Mouse (Mus musculus): ENCODE results near the gene Ptprj.

Gene Ptprj

GRCm38 (mm10) chr2:90558361-90558760 is 22.1 kb downstream of the Ptprj start:
- DNase-seq: no peak

- no peak for DNase-seq
Observed at GRCm38 (mm10) chr2:90557913-90558312, 22.5 kb downstream of the Ptprj start.

- peak in 1 of 2 experiments; percentile 31 for DNase-seq
Observed at GRCm38 (mm10) chr2:90555744-90556143, 24.7 kb downstream of the Ptprj start.

GRCm38 (mm10) chr2:90554806-90555205 is 25.6 kb downstream of the Ptprj start:
- DNase-seq: no peak

GRCm38 (mm10) chr2:90553861-90554260 is 26.6 kb downstream of the Ptprj start:
- peak; percentile 52 to 80 for DNase-seq

- DNase-seq: no peak
Observed at GRCm38 (mm10) chr2:90550656-90551055, 29.8 kb downstream of the Ptprj start.

- DNase-seq: peak; percentile 89 to 91
Observed at GRCm38 (mm10) chr2:90548541-90548940, 31.9 kb downstream of the Ptprj start.

- peak; percentile 49 to 75 for DNase-seq
Observed at GRCm38 (mm10) chr2:90547144-90547609, 33.3 kb downstream of the Ptprj start.

GRCm38 (mm10) chr2:90545261-90545660 is 35.2 kb downstream of the Ptprj start:
- DNase-seq: peak; percentile 53 to 73

GRCm38 (mm10) chr2:90543989-90544388 is 36.5 kb downstream of the Ptprj start:
- DNase-seq: no peak

GRCm38 (mm10) chr2:90543106-90543702 is 37.2 kb downstream of the Ptprj start:
- no peak for DNase-seq

- no peak for DNase-seq
Observed at GRCm38 (mm10) chr2:90542656-90543055, 37.8 kb downstream of the Ptprj start.

DNA sequence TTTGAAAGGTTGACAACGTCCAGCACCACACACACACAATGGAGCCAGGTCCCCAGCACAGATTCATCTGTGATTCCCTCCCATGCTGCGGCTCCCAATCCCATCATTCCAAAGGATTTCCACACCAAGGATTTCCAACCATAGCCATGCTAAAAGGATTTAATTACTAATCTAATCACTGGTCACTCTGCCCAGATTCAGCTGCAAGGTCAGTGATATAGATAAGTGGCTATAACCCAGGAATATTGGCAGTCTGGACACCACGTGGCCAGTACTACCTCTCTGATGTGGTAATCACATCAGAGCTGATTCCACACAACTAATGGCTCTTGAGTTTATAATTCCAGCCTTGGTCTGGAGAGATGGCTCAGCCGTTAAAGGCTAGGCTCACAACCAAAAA is 41.2 kb downstream of the Ptprj start:
- DNase-seq: no peak

- no peak for DNase-seq
Observed at GRCm38 (mm10) chr2:90537244-90537643, 43.2 kb downstream of the Ptprj start.

- no peak for DNase-seq
Observed at GRCm38 (mm10) chr2:90536555-90536954, 43.9 kb downstream of the Ptprj start.

GRCm38 (mm10) chr2:90534751-90535150 is 45.7 kb downstream of the Ptprj start:
- no peak for DNase-seq

- DNase-seq: no peak
Observed at GRCm38 (mm10) chr2:90533944-90534343, 46.5 kb downstream of the Ptprj start.

DNA sequence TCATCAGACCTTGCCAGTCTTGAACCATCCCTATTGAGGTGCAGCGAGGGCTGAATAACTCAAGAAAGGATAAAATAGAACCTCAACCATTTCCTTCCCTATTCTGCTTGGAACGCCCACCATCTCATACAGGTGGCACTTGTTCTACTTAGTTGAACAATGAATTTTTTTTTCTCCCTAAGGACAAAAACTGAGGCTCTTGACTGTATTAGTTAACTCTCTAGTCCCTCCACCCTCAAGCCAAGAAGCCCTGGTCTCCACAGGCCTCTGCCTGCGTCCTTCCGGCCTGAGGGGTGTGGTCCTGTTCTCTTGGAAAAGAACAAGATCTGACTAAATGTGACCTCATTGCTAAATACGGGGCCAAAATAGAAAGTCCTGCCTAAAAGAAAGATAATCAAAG is 48.4 kb downstream of the Ptprj start:
- DNase-seq: no peak

- no peak for DNase-seq
Observed at GRCm38 (mm10) chr2:90528107-90528506, 52.3 kb downstream of the Ptprj start.

GRCm38 (mm10) chr2:90526971-90527370 is 53.5 kb downstream of the Ptprj start:
- no peak for DNase-seq

- DNase-seq: no peak
Observed at GRCm38 (mm10) chr2:90526564-90526963, 53.9 kb downstream of the Ptprj start.

- no peak for DNase-seq
Observed at GRCm38 (mm10) chr2:90525807-90526206, 54.6 kb downstream of the Ptprj start.

- peak; percentile 71 to 80 for DNase-seq
Observed at GRCm38 (mm10) chr2:90522455-90522854, 58.0 kb downstream of the Ptprj start.

DNA sequence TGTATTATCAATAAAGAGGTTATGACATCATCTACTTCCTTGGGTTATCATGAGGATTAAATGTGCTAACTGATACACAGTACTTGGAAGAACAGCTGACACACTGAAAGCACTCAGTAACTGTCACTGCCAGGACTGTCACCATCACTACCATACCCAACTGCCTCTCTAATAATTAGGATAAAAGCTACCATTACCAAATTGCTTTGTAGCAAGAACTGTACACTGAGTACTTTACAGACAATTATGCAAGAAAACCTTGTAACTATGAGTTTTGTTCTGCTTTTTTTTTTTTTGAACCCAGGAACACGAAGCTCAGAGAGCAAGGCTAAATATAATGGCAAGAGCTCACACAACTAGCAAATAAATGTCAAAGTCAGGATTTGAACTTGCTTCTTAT is 58.5 kb downstream of the Ptprj start:
- DNase-seq: no peak

- no peak for DNase-seq
Observed at GRCm38 (mm10) chr2:90518296-90518695, 62.2 kb downstream of the Ptprj start.

All from kidney, postnatal 25 days (tissue).